Mouse (Mus musculus) layer of hippocampus, postnatal 36 days (tissue): ENCODE measurements around the gene Fut2. TPM values are rescaled to one million over a fixed set of nuclear protein-coding genes. Genes with fewer than 3 reads are reported as not detected.

Source experiments
- DNase-seq, 2 experiments: peaks; one replicate each; pipeline ENCODE4 v3.0.0; 2022
- total RNA-seq, 2 experiments: library from RNA; stranded (reverse); gene quantifications; 2 replicates each; pipeline ENCODE4 v1.2.3; 2021

The Fut2 gene
- total RNA-seq, 2 experiments from 2014 or later, result 0.18 TPM; not detected in 1

DNA sequence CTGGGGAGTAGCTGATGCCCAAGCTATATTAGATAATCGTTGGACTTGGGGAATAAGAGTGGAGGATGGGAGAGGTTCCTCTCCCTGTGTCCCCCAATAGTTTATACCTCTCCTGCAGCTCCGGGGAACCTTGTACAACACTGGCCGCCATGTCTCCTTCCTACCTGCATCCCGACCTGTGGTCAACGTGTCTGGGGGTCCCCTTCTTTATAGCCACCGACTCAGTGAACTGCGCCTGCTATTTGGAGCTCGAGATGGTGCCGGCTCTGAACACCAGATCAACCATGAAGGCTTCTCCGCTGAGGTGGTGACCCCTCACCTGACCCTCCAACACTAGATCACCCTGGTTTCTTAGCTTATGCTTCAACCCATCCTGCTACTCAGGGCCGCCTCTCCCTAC is 36.1 kb upstream of the Fut2 start:
- no peak for DNase-seq

DNA sequence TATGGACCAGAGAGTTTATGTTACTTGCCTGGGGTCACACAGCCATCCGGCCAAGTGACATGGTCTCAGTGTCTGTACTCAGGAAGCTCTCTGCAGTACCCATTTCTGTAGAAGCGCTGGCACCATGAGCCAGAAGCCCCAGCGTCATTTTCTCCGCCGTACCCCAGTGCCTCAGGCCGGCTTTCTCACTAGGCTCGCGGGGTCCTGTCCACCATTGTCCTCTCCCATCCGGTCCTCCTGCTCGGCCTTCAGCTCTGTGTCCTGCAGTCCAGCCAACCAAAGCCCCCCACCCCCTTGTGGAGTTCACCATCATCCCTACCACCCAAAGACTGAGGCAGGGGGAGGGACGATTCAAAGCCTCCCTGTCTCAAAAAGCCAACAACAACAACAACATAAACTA is 35.4 kb upstream of the Fut2 start:
- no peak for DNase-seq

GRCm38 (mm10) chr7:45701072-45701471 is 34.9 kb upstream of the Fut2 start:
- DNase-seq, result peak in 1 of 2 experiments; percentile 47

DNA sequence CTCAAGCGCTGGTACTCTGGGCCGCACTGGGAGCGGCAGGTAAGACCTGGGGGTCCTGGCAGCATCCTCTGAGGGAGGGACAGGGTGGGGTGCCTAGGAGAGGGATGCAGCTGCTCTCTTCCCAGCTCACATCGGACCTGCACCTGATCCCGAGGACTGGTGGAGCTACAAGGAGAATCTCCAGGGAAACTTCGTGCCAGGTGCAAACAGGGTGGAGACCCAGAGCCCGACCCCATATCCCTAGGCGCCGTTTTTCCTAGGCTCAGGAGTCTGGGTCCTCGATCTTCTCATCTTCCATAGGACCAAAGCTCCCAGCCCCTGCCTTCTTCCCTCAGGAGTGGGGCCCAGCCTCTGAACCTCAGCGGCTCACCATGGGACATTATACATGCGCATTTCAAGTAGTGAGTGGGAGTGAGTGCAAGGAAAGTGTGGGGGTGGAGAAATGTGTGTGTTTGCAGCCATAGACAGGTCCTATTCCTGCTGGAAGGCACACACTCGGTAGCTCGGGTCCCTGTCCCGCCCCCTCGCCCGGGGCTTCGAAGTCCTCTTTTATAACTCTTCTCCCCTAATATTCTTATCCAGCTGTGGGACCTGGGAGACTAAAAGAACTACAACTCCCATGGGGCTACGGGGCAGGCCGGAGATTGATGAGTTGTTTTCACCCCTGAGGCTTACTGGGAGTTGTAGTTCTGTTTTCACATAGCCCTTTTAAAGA is 34.3 kb upstream of the Fut2 start:
- DNase-seq, result peak; percentile 80 to 82

GRCm38 (mm10) chr7:45699523-45700141 is 33.4 kb upstream of the Fut2 start, which contains the start of gene Car11:
Car11 (plus strand) TSS chr7:45699843.
- peak in 1 of 2 experiments; percentile 48 for DNase-seq

GRCm38 (mm10) chr7:45697894-45698293 is 31.7 kb upstream of the Fut2 start:
- no peak for DNase-seq

DNA sequence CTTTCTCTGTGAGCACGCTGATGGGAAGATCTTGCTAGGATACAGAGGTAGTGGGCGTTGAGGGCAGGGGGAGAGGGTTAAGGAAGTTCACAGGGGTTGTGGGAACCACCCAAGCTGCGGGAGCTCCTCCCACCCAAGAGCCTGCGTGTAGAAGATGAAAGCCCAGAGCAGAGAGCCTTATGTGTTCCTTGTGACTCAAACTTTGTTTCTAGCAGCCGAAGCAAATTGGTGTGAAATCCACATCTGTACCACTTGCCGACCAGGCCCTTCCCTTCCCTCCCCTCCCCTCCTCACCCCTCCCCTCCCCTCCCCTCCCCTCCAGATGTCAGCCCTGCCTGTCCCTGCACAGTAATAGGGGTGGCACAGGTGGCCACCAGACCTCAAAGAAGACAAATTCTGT is 28.9 kb upstream of the Fut2 start:
- no peak for DNase-seq

DNA sequence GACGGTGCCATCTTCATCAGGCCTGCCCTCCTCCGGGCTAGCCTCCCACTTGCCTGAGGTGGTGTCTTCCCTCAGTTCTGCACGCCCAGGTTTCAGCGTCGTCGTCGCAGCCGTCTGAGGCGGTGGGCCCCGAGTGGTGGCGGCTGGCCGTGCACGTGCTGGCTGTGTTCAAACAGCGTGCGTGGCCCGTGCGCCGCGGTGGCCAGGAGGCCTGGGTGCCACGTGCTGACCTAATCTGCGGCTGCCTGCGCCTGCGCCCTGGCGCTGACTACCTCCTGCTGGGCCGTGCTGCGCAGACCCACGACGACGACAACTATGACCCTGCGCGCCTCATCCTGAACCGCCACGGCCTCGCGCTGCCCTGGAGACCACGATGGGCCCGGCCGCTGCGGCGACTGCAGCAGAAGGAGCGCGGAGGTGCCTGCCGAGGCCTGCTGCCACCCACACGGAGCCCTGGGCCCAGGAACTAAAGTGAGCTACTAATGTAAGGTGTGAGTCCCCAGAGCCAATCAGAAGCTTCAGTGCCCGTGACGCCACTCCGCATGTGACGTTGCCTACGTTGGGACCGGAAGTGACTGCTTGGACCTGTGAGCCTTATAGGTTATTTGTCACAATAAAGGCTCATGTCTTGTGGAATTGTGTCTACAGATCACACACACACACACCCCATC is 27.9 kb upstream of the Fut2 start, which contains the start of gene Sec1:
Sec1 (minus strand) TSS at position 482 of the 671 bp plus-strand sequence.
- DNase-seq, result no peak

DNA sequence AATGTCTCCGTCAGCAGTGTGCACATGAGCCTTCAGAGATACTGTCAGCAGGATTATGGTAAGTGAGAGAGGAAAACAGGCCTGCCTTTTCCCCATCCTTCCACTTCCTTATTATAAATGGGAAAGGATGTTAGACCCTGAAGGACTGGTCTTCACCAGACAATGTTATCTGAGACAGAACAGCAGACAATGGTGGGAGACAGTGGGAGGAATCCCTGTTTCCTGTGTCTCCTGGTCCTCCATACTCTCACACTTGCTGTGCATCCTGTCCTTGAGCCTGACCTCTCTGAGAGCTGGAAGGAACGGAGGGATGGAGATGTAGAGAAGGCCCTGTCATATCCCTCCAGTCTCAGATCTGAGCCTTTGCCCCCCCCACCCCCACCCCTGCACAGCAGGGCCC is 26.2 kb upstream of the Fut2 start:
- DNase-seq, result no peak

DNA sequence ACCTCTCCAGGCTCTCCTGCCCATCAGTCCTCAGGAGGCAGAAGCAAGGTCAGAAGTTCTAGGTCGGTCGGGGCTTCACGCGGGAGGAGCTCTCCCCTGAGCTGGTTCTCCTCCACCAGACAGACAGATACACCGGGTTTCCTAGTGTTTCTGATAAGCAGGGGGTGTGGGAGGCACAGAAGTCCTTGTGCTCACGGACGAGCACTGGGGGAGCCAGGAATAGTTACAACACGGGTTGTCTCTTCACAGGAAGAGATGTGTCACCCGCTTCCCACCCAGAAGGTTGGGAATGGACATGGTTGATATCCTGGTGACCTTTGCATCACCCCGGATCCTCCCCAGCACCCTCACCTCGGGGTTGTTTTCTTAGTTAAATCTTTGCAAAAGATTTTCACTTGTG is 23.6 kb upstream of the Fut2 start:
- DNase-seq, result no peak

DNA sequence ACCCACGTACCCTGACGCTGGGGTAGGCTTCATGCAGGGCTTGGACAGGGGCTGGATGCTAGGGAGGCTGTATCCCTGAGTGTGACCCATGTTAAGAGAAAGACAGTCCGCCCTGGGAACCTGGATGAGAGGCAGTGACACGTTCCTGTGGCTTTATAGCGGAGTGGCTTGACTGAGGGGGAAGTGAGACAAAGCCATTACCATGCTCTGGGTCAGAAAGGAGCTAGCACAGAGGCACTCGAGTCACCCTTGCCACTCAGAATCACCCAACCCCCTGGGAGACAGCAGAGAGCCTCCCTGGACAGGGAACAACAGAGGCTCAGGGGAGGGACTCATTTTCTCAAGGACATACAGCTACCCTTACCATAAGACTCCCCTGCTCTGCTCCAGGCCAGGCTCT is 22.9 kb upstream of the Fut2 start:
- no peak for DNase-seq

GRCm38 (mm10) chr7:45686841-45687240 is 20.6 kb upstream of the Fut2 start:
- no peak for DNase-seq

GRCm38 (mm10) chr7:45685811-45686210 is 19.6 kb upstream of the Fut2 start:
- no peak for DNase-seq

GRCm38 (mm10) chr7:45683396-45684050 is 17.3 kb upstream of the Fut2 start, which contains the start of gene Ntn5:
Ntn5 (plus strand) TSS chr7:45684022.
- DNase-seq, result no peak

- peak; percentile 80 to 84 for DNase-seq
Measured at GRCm38 (mm10) chr7:45682144-45683126, 16.2 kb upstream of the Fut2 start.

DNA sequence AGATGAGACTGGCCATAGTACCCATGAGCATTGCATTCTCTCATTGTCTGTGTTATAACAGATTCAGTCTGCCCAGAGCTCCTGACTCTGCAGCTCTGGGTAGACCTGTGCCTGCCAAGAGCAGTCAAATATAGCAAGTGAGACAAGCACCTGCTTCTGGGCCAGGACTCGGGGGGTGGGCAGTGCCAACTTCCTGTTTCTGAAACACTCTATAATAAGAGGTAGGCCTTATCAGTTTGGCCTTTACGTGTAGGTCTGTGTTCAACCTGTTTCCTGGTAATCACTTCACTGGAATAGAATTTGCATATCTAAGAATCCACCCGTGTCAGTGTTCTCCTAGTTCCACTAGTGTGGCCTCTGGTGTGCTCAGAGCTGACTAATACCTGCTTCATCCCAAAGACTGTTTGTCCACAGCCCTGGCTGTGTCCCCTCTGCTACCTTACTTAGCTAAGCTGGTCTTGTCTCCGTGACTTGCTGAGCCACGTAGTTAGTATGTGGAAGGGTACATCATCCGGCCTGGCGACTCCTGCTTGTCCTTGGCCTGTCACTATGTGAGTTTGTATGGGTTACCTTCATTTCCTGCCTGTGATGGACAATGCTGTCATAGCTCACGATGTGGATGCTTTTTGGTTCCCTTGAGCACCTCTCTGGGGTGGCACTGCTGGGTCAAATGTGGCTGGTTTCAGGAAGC is 15.0 kb upstream of the Fut2 start:
- DNase-seq, result no peak

GRCm38 (mm10) chr7:45679966-45680621 is 13.9 kb upstream of the Fut2 start:
- DNase-seq, result no peak

DNA sequence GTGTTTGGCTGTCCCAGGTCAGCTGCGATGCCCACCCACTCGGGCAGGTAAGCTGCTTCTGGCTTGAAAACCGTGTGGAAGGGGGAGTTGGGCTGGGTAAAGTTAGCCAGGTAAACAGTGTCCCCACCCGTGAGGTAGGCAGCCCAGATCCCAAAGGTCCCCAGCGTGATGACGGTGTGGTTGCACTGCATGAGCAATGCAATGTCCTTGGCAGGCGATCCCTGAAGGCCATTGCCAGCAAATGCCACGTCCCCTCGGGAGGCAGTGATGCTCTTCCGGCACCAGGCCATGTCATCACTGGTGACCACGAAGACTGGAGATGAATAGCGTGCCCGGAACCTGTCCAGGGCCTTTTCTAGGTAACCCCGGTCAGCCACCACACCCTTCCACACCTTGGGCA is 12.3 kb upstream of the Fut2 start:
- DNase-seq, result no peak

GRCm38 (mm10) chr7:45677627-45678295 is 11.6 kb upstream of the Fut2 start:
- no peak for DNase-seq

GRCm38 (mm10) chr7:45668921-45669320 is 2.7 kb upstream of the Fut2 start:
- DNase-seq, result no peak
